Mouse (Mus musculus) cerebellum, adult 2 months (tissue): ENCODE measurements around the gene Mfsd10.

ENCODE experiments used
- CTCF ChIP-seq: fragments of 200-500 bp; IDR thresholded peaks from 2 replicates; pipeline ENCODE4 v1.5.1; 2011; ENCODE audit warnings: low read depth, mild to moderate bottlenecking, control low read depth, low read length, moderate library complexity, borderline replicate concordance; ENCODE audit not compliant: insufficient read depth
- POLR2A ChIP-seq: fragments of 200-500 bp; IDR thresholded peaks from 2 replicates; pipeline ENCODE4 v1.6.1; 2011; ENCODE audit warnings: low read length, control low read depth, borderline replicate concordance; ENCODE audit not compliant: insufficient read depth

DNA sequence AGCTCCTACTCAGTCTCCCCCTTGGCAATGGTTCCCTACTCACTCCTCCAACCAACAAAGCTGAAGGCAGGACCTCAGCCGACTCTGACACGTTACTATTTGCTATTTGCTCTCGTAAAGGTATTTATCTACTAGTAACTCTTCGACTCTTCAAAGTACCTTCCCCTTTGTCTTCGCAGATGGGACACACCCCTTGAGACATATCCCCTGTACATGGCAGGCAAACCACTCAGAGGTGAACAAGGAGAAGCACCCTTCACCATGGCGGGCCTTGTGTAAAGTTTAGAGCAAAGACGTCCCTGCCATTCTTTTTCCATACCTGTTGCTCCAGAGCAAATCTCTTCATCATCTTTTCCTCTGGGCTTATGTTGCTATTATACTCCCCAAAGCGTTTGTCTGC is 20.5 kb upstream of the Mfsd10 start:
- TF ChIP-seq POLR2A, result no peak
- TF ChIP-seq CTCF, result no peak
